Mouse (Mus musculus): Measurements from ENCODE around the gene Kcnj4.
A peak's percentile ranks its signal among the peaks of the same experiment; 100 is the strongest.
"Not testable (repeated sequence)": the region's sequence is repeated elsewhere in the genome, so short reads cannot be mapped to it uniquely, and the experiment has no call there.

Kcnj4 gene

DNA sequence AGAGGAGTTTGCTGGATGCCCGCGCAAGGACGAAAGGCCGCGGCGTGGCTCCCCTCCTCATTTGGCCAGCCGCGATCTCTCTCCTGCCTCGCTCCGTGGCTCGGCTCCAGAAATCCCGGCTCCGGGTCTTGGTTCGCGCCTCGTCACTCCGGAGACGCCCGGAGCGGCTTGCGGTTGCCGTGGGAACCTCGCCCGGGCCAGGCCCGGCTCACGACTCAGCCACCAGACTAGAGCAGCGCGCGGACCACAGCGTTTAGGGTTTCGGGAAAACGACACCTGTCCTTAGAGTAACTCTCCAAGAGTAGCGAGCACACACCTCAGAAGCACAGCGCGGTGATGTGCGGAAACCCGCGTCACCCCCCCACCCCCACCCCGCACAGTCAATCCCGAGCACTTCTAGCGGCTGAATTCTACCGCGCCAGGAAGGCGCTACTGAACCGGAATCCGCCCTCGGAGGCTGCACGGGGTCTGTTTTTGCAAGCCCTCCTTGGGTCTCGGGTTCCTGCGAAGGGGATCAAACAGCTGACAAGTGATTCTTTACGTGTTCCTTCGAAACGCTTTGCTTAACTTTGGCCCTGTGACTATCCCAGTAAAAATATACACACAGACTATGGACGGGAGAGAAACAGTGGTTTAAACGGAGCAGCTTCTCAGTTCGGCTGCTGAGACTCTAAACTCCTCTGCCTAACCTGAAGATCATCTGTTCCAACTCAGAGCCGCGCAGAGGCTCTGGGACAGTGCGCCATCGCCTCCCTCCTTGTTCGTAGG lies 6.7 kb upstream of the Kcnj4 start:
- no peak for DNase-seq

DNA sequence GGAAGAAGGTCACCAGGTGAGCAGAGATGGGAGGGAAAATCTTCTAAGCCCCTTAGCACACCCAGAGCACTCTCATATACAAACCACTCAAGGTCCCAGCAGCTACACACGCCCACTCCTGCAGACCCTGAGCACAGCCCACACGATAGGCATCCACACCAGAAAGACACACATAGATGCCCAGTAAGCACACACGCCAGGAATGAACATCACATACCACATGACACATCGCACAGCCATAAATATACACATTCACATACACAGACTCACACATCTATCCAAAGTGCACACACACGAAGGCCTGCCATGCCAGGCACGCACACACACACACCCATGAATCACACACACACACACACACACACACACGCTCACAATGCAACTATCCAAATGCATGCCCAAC lies 5.4 kb upstream of the Kcnj4 start:
- no peak for DNase-seq

DNA sequence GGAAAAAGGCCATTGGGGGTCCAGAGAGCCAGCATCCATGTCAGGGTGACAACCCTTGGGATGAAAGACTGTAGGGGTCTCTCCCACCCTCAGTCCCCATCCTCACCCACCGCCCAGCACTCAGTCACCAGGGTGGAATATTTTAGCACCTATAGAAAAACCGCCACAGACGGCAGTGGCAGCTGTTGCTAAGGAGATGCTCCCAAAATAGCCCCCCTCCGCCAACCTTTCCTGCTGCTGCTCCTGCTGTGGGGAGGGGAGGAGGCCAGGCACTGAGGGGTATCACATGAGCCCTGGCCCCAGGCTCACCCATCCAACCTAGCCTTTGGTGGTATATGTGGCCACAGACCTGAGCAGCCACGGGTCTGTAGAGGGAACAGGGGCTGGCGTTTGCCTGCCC lies 5.0 kb upstream of the Kcnj4 start:
- DNase-seq: no peak

DNA sequence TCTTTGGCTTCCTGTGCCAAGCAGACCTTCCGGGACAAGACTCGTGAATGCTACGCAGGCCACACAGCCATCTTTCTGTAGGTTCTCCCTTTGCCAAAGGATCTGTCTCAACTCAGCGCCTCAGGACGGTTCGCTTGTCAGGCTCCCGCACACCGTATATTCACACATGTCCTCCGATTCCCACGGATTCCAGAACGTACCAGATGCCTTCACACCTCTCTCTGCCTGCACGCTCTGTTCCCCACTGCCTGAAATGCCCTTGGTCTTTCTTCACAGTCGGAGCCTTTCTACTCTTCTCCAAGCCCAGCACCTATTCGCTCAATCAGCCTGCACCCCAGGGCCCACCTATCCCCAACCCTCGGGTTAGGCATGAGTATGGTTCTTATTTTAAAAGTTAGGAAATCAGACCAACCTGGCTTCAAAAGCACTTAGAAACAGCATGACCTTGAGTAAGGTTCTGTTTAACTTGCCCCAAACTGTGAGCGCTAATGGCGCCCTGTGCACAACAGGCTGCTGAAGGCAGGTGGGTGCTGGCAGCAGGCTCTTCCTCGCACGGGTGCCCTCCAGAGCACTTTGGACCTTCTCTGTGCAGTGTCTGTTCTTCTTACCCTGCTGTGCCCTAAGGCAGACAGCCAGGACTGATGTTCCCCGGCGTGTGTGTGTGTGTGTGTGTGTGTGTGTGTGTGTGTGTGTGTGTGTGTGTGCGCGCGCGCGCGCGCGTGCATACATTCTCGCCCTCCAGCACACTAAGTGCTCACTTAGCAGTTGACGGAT lies 2.2 kb upstream of the Kcnj4 start:
- no peak for DNase-seq

DNA sequence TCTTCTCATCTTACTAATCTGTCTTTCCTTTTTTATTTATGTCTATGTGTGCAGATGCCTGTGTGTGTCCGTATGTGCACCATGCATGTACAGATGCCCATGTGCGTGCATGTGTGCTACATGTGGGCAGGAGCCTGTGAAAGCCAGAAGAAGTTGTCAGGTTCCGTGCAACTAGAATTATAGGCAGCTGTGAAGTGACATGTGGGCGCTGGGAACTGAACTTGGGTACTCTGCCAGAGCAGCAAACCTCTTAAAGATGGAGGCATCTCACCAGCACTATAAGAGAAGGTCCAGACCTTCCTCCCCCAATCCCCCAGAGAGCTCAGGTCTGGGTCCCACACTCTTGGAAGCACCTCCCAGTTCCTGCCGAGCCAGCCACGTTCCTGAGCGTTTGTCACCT lies 1.4 kb upstream of the Kcnj4 start:
- no peak for DNase-seq

DNA sequence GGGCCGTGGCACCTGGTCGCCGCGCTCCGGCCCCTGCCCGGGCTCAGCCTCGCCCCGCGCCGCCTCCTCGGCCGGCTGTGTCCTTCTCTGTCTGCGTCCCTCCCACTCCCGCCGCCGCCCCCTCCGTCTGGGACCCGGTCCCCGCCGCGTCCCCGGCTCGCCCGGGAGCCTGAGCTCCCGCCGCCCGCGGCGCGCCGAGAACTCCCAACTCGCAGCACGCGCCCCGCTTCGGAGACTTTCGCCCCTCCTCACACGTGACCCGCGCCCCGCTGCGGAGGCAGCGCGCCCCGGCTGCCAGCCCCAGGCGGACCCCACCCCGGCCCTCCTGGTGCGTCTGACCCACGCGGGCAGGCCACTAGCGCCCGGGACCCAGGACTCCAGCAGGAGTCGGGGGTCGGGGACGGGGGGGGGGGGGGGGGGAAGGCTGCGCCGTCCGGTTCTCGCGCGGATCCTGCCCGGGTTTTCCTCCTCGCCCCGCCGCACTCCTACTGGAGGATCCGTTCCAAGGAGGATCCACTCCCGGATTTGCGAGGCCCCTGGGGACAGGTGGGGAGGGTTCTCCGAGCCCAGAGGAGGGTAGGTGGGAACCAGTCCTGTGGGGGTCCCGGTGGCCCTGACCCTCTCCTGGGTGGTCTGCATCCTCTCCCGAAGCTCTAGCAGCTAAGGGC lies 709 bp upstream of the Kcnj4 start:
- DNase-seq: no peak

DNA sequence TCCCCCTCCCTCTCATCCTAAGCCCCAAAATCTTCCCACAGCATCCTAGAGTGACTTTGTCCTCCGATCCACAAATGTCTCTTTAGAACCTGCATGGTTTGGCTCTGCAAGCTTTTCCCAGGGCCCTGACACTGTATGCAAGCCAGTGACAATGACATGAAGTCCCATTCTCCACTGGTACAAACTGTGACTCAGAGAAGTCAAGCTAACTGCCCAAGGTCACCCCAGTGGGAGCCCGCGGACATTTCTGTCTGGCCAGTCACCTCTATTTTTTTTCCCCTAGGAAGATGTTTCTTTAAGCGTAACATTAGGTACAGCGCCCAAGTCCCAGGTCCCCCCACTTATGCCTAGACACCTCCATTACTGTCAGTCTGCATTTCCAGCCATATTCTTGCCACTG lies 1.6 kb downstream of the Kcnj4 start:
- no peak for DNase-seq

DNA sequence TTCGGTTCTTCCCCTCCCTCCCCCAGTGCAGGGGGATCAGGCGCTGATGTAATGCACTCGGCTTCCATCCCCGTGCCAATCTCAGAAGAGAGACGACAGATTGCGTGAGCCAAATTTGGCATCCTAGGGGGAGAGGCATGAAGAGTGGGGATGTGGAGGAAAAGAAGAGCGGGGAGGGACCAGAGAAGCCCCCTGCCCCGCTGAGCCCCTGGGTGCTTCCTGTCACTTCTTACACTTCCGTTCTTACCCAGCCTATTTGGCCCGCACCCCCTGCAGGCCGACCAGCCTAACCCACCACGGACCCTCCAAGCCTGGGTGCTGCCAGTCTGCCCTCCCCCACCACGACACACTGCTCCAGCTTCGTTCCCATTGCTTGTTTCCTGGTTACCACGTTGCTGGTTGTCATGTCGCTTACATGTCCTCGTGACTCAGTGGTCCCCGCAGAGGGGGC lies 2.1 kb downstream of the Kcnj4 start:
- DNase-seq: no peak

DNA sequence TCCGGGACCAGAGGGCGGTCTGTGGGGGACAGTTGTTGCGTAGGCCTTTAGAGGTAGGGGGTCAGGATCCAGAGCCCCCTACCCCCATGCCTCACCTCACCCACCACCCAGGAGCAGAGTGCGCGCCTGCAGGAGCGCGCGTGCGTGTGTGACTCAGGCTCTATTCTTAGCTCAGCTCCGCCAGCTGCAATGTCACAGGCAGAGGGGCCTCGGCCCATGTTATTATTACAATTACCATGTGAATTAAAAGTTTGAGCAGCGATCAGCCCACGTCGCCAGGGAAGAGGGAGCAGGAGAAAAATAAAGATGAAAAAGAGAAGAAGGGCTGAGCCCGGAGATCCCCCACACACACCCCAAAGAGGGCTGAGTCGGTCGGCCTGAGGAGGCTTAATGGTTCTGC lies 4.9 kb downstream of the Kcnj4 start:
- no peak for DNase-seq

DNA sequence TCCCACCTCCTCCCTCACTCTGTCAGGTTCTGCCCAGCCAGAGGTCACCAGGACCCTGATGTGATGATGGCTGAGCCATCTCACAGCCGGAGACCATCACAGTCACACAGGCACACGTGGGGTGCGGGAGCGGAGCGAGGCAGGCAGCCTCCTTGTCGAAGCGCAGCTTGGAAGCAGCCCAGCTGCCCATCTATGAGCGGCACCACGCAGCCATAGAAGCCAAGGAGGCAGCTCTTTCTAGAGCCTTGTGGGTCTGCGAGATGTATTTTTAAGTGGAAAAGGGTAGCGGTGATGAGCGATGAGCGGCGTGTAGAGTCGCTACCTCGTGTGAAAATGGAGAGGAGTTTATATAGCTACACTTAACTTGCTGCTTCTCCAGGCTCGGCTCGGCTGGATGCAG lies 11.5 kb downstream of the Kcnj4 start:
- DNase-seq: no peak

DNA sequence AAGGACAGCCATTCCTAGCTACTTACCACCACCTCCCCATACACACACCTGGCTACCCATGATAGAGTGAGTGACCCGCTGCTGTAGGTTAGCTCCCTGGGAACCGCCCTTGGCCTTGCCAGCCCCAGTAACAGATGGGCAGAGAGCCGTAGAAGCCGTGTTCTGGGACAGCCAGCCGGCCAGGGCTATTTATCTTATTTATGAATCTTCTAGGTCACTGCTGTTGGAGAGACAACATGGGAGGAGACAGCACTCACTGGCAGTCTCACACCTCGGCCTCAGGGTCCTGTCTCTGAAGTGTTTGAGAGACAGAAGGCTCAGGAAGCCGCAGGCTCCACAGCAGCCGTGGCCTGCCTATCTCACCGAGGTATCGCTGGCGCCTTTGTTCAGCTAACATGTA lies 15.6 kb downstream of the Kcnj4 start:
- DNase-seq: no peak

DNA sequence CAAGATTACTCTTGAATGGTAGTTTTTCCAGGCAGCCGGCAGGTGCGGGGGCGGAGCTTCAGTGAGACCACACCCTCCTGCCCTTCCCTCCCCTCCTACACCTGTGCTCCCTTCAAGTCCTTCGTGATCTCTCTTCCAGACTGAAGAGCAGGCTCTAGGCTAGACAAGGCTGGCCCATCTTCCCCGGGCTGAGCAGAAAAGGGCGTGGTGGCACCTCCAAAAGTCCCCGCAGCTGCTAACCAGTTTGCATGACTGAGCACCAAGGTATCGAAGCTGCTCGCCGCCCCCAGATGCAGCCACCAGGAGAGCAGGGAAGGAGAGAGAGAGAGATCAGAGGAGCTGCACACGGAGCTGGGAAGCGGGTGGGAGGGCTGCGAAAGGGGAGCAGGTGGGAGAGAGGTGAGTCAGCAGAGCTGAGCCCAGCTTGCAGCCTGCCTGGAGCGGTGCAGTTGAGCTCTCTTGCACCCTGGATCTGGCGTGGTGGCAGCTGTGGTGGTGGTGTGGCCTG lies 23.8 kb downstream of the Kcnj4 start:
- DNase-seq: no peak

DNA sequence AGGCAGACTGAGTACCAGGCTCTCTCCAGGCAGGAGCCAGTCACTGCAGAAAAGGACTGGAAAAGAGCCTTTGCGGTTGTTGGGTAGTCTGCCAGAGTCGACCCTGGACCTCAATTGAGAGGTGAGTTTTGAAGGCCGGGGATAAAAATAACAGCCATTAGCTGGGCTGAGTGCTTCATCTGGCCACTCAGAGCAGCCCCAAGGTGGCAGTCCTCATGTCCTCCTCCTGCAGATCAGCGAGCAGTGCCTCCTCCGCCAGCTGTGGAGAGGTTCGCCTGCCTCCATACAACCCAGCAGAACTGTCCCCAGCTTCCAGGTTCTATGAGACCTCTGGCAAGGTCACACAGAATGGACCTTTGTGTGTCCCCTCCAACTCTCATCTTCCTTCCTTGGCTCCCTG lies 27.8 kb downstream of the Kcnj4 start:
- DNase-seq: no peak

DNA sequence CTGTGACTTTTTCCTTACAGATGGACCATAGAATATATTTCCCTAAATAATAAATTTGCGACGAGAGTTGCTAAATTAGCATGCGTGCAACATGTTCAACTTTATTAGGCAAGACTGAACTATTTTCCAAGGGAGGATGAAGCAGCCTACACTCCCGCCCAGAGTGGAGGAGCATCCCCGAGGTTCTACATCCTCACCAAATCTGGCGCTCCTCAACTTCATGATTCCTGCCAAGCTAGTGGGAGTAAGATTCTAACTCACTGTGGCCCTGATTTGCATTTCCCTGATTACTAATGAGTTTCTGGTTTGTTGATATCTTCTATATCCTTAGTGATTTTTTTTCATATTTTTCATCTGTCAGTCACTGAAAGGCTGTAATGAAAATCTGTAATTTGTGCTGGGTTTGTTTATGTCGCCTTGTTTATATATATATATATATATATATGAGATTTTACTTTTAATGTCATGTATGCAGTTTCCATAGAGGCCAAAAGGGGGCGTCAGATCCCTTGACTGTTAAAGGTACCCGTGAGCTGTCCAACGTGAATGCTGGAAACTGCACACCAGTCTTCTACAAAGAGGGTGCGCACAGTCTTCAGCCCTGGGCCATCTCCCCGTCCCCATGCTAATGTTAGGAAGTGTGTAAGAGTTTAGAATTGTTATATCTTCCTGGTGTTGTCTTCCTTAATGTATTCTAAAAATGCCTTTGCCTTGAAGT lies 31.2 kb downstream of the Kcnj4 start:
- DNase-seq: peak in 1 of 2 experiments; percentile 24

DNA sequence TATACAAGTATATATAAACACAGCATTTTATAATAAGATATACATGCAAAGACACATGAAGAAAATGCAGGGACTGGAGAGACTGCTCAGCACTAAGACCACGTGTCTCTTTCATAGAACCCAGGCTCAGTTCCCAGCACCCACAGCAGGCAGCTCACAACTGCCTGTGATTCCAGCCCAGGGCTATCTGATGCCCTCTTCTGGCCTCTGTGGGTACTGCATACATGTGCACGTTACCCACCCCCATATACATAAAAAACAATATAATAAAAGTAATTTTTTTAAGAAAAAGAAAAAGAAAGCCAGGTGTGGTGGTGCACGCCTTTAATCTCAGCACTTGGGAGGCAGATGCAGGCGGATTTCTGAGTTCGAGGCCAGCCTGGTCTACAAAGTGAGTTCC lies 32.0 kb downstream of the Kcnj4 start:
- DNase-seq: peak; percentile 39 to 41

DNA sequence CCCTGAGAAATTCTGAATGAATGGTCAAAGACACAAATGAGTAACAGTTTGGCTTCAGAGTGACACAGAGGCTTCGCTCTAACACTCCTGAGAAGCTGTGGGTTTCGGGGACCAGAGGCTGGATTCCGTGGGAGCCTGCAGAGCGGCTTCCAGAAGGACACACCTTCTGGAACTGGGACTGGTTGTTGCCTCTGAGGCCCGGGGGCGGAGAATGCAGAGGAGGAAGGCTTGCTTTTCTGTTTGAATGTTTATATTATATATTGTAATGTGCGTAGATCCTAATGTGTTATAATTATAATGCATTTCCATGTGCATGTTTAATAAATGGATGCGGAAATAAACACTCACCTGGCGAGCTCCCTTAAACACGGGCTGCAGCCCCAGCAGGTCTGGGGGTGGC lies 33.9 kb downstream of the Kcnj4 start:
- no peak for DNase-seq

DNA sequence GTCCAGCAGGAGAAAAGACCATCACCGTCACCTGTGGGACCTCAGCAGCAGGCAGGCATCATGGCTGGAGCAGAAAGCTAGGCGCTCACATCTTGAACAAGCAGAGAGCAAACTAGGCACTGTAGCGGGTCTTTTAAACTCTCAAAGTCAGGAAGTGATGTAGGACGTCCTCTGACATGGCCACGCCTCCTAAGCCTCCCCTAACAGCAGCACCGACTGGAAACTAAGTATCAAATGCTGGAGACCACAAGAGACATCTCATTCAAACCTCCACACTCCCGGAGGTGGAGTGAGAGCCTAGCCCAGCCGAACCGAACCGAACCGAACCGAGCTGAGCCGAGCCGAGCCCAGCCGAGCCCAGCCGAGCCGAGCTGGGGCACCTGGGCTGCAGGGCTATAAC lies 34.5 kb downstream of the Kcnj4 start:
- DNase-seq: no peak

DNA sequence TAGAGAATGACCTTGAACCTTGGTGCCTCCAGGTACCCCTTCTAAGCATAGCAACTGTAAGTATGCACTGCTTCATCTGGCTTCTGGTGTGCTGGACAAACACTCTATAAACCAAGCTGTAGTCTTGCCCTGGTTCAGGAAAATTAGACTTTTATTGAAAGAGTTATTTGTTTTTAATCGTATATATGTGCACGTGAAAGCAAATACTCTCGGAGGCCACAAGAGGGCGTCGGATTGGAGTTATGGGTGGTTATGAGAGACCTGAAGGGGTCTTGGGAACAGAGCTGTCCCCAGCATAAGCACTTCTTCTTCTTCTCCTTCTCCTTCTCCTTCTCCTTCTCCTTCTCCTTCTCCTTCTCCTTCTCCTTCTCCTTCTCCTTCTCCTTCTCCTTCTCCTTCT lies 35.5 kb downstream of the Kcnj4 start:
- no peak for DNase-seq

DNA sequence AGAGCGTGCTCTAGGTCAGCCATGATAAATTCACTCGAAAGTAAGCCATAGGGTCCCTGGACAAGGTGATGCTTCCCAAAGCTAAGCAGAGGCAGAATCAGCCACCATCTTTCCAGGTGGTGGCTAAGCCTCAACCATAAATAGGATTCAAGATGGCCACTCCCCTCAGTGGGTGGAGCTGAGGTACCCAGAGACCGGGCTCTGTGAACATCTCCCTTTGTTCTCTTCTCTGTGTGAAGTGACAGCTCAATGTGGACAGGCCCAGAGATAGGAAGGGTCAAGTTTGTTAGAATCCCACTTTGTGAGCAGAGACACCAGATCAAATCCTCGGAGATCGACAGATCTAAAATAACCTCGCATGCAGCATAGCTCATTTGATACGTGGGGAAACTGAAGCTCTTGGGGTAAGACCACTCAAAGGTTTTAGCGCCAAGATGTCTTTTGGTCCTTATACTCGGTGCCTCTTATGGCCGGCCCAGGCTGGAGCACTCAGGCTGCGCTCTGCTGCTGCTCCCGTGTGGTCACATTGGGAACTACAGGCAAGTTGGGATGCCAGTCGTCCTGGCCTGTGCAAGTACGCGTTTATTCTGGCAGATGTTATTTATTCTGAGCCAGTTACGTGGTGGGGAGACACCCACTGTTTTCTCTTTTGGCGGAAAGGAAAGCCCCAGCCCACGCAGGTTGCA lies 38.3 kb downstream of the Kcnj4 start:
- DNase-seq: peak; percentile 84 to 85

DNA sequence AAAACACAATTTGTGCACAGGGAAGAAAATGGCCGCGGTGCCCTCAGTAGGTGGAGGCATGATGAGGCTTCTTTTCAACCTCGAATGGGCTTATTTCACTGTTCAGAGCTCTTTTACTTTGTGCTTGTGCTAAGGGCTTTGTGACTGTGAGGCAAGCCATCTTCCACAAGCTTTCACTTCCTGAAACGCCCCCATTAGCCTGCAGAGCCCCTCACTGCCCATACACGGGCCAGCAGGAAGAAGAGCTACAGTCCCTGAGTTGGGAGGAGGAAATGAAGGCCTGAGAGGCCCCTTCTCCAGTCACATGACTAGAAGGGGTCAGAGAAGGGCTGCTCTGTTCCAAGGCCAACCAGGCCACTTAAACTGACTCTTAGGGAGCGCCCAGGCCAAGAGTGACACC lies 48.5 kb downstream of the Kcnj4 start:
- DNase-seq: no peak

DNA sequence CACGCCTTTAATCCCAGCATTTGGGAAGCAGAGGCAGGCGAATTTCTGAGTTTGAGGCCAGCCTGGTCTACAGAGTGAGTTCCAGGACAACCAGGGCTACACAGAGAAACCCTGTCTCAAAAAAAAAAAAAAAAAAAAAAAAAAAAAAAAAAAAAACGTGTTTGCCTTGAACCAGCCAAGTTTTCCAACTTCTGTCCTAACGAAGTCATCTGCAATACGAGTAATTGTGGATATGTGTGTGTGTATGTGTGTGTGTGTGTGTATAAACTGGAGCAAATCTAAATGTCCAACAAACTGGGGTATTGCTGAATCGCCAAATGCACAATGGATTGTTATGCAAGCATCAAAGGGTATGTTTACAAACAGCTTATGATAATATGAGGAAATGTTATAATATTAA lies 48.9 kb downstream of the Kcnj4 start:
- not testable (repeated sequence) for DNase-seq

DNA sequence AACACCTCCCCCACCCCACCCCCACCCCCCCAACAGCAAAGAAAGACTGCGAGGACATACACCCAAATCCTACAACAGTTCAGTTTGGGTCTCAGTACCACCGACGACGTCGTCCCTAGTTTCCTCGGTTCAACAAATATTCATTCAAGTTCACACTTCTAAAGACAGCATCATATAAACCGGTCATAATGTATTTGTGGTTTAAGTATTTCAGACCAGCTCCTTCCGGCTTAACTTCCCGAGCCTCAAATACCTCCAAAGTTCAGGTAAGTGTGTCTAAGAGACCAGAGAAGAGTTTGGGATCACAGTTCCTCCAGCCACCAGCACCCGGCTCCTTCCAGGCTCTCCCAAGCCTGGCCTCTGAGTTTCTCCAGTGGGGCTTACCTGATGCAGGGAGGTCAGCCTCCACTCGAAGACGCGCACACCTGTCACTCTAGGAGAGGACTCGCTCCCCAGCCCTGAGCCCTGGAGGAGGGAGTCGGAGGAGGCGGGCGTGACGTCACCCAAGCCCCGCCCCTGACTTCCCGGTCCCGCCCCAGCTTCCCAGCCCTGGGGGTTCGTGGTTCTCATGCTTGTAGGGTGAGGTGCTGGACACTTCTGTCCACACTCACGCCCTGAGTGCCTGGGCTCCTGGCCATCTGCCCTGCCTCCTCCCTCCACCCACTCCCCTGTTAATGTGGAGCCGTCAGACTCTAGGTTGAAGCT lies 49.8 kb downstream of the Kcnj4 start, which contains the start of gene Csnk1e:
Gene Csnk1e, minus strand, starts transcription at position 461 of the 705 bp plus-strand sequence.
- peak; percentile 46 for DNase-seq

Data from B cell, adult 2 months (primary cell).